Mouse (Mus musculus) mature B cell (primary cell): ENCODE results near the gene Uso1.

Source experiments
- in situ Hi-C: fragments of 300-500 bp; cut with MboI; formaldehyde crosslinking; loops from 2 replicates; pipeline ENCODE4 v1.14.3; 2019

The Uso1 gene

DNA sequence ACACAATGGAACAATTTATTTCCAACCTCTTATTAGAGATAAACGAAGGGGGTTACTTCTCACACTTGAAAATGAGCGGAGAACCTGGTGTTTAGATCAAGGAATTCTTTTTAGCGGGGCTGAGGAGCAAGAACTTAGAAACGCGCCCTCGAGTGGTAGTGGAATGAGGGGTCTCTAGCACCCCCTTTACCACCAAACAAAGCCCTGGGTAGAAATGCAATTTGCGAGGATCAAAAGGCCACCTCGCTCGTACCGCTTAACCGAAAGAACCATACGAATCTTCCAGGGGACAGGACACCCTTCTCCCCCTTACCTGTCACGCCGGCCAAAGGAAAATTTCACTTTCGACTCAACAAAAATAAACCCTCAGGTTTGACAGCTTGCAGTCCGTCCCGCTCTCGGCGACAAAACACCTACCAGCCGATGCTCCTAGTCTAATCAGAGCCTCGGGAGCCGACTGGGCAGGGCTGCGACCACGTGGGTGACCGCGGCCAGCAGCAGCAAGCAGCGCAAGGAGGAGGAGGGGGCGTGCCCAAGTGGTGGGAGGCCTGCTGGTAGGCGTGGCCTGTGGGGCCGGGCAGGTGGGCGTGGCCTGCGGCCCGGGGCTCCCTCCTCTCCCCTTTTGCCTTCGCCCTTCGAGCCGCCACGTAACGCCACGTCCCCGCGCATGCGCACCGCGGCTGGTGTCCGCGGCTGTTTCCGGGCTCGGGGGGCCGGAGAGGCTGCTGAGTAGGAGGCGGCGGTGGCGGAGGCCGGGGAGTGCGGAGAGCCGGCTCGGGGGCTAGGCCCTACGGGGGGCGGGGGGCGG lies at the start of gene Uso1:
Gene Uso1, plus strand, starts transcription at position 700 of the 808 bp plus-strand sequence.
- in situ Hi-C loops = no loop called here

DNA sequence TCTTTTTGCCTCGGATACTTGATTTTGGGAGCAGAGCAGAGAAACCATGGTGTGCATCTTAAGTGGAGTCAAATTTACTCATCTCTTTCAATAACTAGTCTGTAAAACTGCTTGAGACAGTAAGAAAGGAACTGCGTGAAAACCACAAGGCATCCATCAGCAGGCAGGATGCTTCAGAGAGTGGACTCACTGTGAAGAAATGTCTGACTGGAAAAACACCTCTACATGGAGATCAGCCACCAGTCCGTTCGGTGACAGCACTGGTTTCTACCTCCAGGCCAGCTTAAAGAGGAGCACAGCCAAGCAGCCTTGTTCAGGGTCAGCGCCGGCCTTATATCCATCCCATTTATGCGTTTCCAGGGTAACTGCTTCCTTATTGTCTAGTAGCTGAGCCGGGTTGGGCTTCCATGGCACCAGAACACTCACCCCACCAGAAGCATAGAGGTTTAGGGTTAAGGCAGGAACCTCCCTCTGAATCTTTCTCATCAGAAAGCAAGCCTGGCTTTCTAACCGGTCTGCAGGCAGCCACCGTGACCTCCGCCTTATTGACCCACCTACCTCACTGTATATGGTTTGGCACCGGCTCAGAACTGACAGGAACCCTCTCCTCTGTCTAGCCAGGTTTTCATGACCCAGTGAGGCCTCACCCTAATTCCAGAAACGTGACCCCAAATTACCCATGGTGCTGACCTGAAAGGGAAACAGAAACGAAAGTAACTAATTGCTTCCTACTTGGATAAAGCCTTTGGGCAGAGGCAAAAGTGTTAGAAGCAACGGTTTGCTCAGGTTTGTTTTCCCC lies 44.3 kb upstream of the Uso1 start:
- in situ Hi-C loops = no loop called here

- in situ Hi-C loops = no loop called here
Measured at GRCm38 (mm10) chr5:92094062-92094415, 43.7 kb upstream of the Uso1 start.

DNA sequence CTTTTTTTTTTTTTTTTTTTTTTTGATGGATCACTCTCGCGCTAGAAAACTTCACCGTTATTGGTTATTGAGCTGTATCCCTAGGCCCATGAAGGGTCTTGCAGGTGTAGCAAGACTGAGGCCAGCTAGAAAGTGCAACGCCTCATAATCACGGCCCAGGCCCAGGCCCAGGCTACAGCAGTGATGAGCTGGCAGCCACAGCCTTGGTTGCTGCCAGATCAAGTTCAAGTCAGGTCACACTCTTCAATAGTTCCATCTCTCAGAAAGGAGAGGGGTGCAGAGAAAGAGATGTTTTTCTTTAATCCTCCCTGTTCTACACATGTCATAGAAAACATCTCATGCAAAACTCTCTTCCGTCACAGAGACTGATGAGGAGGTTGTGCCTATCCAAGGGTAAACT lies 41.0 kb upstream of the Uso1 start:
- in situ Hi-C loops = no loop called here

DNA sequence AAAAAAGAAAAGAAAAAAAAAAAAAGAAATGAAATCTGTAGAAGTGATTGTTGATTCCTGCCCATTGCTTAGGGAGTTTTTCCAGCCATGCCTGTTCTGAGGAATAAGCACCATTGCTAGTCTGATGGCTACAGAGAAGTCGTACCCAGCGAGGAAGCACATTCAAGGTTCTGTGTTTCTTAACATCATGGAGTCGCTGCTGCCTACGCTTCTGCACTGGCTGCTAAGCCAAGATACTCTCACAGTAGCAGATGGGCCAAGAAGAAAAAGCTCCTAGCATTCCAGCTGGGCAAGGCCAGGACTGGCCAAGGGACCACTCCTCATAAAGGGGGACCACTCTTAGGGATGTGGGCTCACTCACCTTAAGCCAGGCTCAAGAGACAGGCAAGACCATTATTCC lies 40.0 kb upstream of the Uso1 start:
- in situ Hi-C loops = no loop called here

GRCm38 (mm10) chr5:92098351-92099109 lies 39.2 kb upstream of the Uso1 start:
- in situ Hi-C loops = no loop called here

GRCm38 (mm10) chr5:92101601-92102000 lies 36.1 kb upstream of the Uso1 start:
- in situ Hi-C loops = no loop called here

DNA sequence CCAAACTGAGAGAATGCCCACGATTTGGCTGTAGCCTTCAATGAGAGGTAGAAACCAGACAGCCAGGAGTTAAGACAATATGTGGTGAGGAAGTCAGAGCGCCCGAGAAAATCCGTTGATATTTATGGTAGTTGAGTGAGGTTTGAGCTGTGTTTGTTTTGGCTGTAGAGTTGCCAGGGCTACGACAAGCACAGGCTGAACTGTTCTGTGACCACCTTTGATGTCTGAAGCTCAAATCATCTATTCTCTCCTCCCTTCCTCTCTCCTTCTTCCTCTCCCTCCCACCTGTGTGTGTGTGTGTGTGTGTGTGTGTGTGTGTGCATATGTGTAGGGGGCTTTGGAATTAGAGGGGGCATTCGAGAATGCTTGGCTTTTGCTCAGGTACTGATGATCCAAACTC lies 34.7 kb upstream of the Uso1 start:
- in situ Hi-C loops = no loop called here

GRCm38 (mm10) chr5:92103816-92104415 lies 33.8 kb upstream of the Uso1 start:
- in situ Hi-C loops = no loop called here

- in situ Hi-C loops = no loop called here
Measured at GRCm38 (mm10) chr5:92106327-92107125, 31.2 kb upstream of the Uso1 start.

- in situ Hi-C loops = no loop called here
Measured at GRCm38 (mm10) chr5:92107282-92107681, 30.5 kb upstream of the Uso1 start.

GRCm38 (mm10) chr5:92110818-92111355 lies 26.9 kb upstream of the Uso1 start:
- in situ Hi-C loops = no loop called here

DNA sequence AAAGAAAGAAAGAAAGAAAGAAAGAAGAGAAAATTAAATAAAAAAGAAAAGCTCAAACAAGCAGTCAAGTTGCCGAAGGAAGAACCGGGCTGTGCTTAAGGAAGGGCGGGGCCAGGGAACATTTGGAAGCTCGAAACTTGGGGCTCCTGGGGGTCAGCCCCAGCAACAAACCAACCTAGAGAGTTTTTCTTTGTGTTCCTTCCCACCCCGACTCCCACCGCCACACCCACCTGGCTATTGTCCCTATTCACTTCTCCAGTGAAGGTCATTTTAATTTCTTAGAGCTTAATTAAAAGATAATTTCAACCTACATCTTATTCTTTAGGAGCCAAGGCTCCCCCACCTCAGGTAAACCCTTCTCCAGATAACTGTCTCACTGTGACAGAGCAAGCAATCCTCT lies 25.6 kb upstream of the Uso1 start:
- in situ Hi-C loops = no loop called here

DNA sequence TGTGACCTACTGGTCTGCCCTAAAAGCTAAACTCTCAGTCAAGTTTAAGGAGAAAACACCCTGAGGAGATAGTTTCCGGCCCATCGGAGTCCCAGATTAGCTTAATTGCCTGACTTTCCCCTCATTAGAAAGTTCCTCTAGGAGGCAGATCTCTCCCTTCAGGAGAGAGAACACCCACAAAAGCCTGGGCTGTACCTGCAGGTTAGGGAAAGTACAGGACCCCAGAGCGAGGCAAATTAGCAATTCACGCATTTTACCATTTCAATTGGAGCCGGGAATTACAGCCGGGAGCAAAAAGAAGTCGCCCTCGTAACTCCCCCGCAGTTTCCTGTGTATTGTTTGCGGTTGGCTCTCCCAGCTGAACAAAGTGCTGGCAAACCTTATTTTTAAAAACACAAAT lies 25.2 kb upstream of the Uso1 start:
- in situ Hi-C loops = no loop called here

DNA sequence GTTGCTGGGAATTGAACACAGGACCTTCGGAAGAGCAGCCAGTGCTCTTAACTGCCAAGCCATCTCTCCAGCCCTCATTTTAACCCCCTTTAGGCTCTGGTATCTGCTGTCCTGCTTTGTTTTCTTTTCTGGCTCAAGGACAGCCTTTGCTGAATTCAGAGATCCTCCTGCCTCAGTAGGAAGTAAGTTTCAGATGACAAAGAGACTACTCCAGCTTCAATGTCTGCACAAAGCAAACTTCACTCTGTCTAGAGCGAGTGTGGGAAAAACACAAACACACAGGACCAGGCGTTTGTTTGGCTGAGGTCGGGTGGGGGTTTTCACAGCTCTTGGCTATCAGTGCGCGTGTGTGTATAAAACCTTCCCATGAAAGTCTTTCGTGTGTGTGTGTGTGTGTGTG lies 24.3 kb upstream of the Uso1 start:
- in situ Hi-C loops = no loop called here

- in situ Hi-C loops = no loop called here
Measured at GRCm38 (mm10) chr5:92114223-92114622, 23.5 kb upstream of the Uso1 start.

DNA sequence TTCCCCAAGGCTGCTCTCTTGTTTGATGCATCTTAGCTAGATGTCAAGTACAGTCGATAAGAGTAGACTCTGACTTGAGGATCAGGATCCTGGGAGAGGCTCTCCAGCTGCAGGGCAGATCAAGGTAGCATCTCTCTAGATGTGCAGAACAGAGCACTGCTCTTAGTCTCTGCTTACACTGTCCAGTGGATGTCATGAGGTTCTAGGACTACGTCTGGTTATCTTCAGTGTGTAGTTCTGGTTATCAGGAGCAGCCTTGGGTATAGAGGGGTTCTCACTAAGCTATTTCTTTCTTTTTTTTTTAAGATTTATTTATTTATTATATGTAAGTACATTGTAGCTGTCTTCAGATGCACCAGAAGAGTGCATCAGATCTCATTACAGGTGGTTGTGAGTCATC lies 22.8 kb upstream of the Uso1 start:
- in situ Hi-C loops = no loop called here

DNA sequence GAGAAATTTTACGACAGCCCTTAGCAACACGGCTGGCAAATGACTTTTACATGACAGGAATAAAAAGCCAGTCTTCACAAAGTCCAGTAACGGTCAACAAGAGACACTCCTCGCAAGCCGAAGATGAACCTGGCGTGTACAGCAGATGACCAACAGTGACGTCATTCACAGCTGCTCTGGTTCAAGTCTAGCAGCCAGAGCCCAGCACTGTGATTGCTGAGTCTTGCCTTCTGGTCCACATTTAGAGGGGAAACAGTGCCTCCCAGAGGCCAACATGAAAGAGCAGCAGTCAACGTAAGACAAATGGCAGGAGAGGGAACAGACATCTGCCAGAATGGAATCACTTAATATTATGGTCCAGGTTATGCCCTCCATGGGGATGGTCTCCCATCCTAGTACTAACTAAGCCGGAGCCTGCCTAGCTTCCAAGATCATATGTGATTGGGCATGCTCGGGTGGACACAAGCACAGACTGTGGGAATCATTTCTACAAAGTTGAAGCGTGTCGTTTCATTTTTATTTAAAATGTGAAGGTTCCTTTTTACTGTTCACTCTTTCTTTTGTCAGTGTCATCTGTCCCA lies 19.8 kb upstream of the Uso1 start:
- in situ Hi-C loops = no loop called here

DNA sequence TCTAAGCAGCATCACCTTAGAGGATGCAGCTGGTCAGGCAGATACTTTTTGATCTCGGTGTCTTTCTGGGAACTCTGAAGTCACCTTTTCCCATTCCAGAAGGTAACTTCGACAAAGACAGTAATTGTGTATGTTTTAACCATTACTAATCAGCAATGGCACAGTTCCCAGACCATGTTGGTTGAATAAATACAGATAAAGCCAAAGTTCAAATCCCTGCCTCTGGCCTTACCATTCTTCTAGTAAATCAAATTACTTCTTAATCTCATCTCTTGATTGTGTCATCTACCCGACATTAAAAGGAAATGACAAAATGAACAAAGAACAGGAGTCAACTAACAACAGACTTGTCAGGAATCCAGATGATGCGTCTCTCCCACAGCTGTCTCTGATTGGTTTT lies 16.1 kb upstream of the Uso1 start:
- in situ Hi-C loops = loop anchor here (10.0 kb wide), 1 partner anchor 47 kb away; no protein-coding TSS in a partner anchor

- in situ Hi-C loops = loop anchor here (10.0 kb wide), 1 partner anchor 51 kb away; no protein-coding TSS in a partner anchor
Measured at GRCm38 (mm10) chr5:92125446-92125845, 12.3 kb upstream of the Uso1 start.
